In genomic region chr19:26604755-26605300, GRCm38 (mm10) we compare ENCODE assay signal across 8 mouse cellular contexts. TPM values are rescaled to one million over a fixed set of nuclear protein-coding genes. Genes with fewer than 3 reads are reported as not detected.
DNase-seq lines count a peak whose midpoint lies in the region; ATAC-seq and TF ChIP-seq lines count a peak whose summit lies in the region.

Gene Smarca2 (plus strand): TSS chr19:26605050.

- H3K4me2 ChIP-seq in intestine, postnatal 0 days (replicated peaks; ENCODE audit: low read depth) = peak within 1 kb of the TSS; percentile 98

- peak within 1 kb of the TSS; percentile 75 for H3K27ac ChIP-seq in embryonic facial prominence, embryonic 10.5 days (replicated peaks)
- H3K27ac ChIP-seq in intestine, postnatal 0 days (ENCODE audit: low read depth, low read length) = peak within 1 kb of the TSS; percentile 75
- peak within 1 kb of the TSS; percentile 57 for H3K27ac ChIP-seq in midbrain, embryonic 10.5 days (replicated peaks)

- H3K4me1 ChIP-seq in embryonic facial prominence, embryonic 10.5 days = peaks cover 43% of the 10 kb centered on the region
- no peaks in the 10 kb centered on the region for H3K4me1 ChIP-seq in intestine, postnatal 0 days (replicated peaks; ENCODE audit: control insufficient read depth, insufficient read depth, low read length)
- H3K4me1 ChIP-seq in midbrain, embryonic 10.5 days = peaks cover 45% of the 10 kb centered on the region

- WGBS in embryonic facial prominence, embryonic 10.5 days = under 1% methylated on average over 45 of the region's 45 CpGs
- WGBS in intestine, postnatal 0 days = under 1% methylated on average over 44 of the region's 45 CpGs
- WGBS in midbrain, embryonic 10.5 days = under 1% methylated on average over 45 of the region's 45 CpGs

- TF ChIP-seq CTCF in intestine, postnatal 0 days (IDR thresholded peaks at IDR 0.05; ENCODE audit: low read depth) = no peak

- peaks cover 76% of the 10 kb centered on the region for H3K27me3 ChIP-seq in embryonic facial prominence, embryonic 10.5 days (replicated peaks; ENCODE audit: low read depth, poor library complexity, severe bottlenecking)
- H3K27me3 ChIP-seq in intestine, postnatal 0 days (replicated peaks; ENCODE audit: control insufficient read depth, insufficient read depth, low read length) = no peaks in the 10 kb centered on the region
- H3K27me3 ChIP-seq in midbrain, embryonic 10.5 days (ENCODE audit: low read depth, poor library complexity, severe bottlenecking) = peaks cover 74% of the 10 kb centered on the region

- H3K9ac ChIP-seq in intestine, postnatal 0 days (ENCODE audit: low read depth, low read length) = peak within 1 kb of the TSS; percentile 65

- no peaks in the 10 kb centered on the region for H3K36me3 ChIP-seq in embryonic facial prominence, embryonic 10.5 days (replicated peaks)
- H3K36me3 ChIP-seq in intestine, postnatal 0 days (ENCODE audit: control insufficient read depth, insufficient read depth) = no peaks in the 10 kb centered on the region
- H3K36me3 ChIP-seq in midbrain, embryonic 10.5 days = no peaks in the 10 kb centered on the region

- DNase-seq in adrenal gland, postnatal 10 days = peak; percentile 98
- DNase-seq in embryonic facial prominence, embryonic 10.5 days (ENCODE audit: low spot score) = peak; percentile 96
- DNase-seq in gonadal fat pad, adult 2 months (ENCODE audit: low read depth) = no peak
- DNase-seq in left cerebral cortex, postnatal 36 days (ENCODE audit: low spot score in 2 of 2) = peak; percentile 97 to 99
- DNase-seq in midbrain, embryonic 10.5 days (ENCODE audit: low spot score) = peak; percentile 88
- DNase-seq in right cerebral cortex, postnatal 36 days (ENCODE audit: low spot score in 2 of 2) = peak; percentile 98 to 99
- peak; percentile 97 for DNase-seq in urinary bladder, postnatal 4 days (ENCODE audit: low spot score in 2 of 2)

- H3K9me3 ChIP-seq in embryonic facial prominence, embryonic 10.5 days = no peaks in the 10 kb centered on the region
- H3K9me3 ChIP-seq in intestine, postnatal 0 days (ENCODE audit: control insufficient read depth) = no peaks in the 10 kb centered on the region
- H3K9me3 ChIP-seq in midbrain, embryonic 10.5 days (replicated peaks) = no peaks in the 10 kb centered on the region

- intact Hi-C loops in left cerebral cortex, postnatal 36 days (cut with DNase I) = loop anchor here (5.0 to 10.0 kb wide), 6 partner anchors 42 to 343 kb away; no protein-coding TSS in a partner anchor

- ATAC-seq in intestine, postnatal 0 days = peak; percentile 92

- peak within 1 kb of the TSS; percentile 79 for H3K4me3 ChIP-seq in embryonic facial prominence, embryonic 10.5 days
- peak within 1 kb of the TSS; percentile 76 for H3K4me3 ChIP-seq in intestine, postnatal 0 days (ENCODE audit: low read depth, low read length)
- peak within 1 kb of the TSS; percentile 66 for H3K4me3 ChIP-seq in midbrain, embryonic 10.5 days

RNA-seq across cellular contexts. Expression of gene Smarca2, which starts in this region (rescaled TPM):
- 10 to 100 TPM; 66.7 to 78.1 TPM for total RNA-seq in adrenal gland, postnatal 10 days (2021)
- polyA plus RNA-seq in embryonic facial prominence, embryonic 10.5 days (2016; fragmentation: Nextera tagmentation; extraction: Ambion mirVana) = 39.2 and 49.0 TPM in 2 replicates
- 37.1 and 40.2 TPM in 2 replicates for polyA plus RNA-seq in gonadal fat pad, adult 2 months (2012; rRNA removed)
- polyA plus RNA-seq in intestine, postnatal 0 days (2015; fragmentation: Nextera tagmentation; extraction: Ambion mirVana) = 18.1 and 21.0 TPM in 2 replicates
- total RNA-seq in left cerebral cortex, postnatal 36 days (2021) = 100 to 1,000 TPM; 243 to 296 TPM
- polyA plus RNA-seq in midbrain, embryonic 10.5 days (2016; fragmentation: Nextera tagmentation; extraction: Ambion mirVana) = 23.4 and 26.4 TPM in 2 replicates
